Mouse (Mus musculus) small intestine, adult 10 weeks (tissue): ENCODE measurements around the gene Rpl28. TPM values are rescaled to one million over a fixed set of nuclear protein-coding genes. Genes with fewer than 3 reads are reported as not detected.

Source experiments
- polyA plus RNA-seq: library from polyadenylated mRNA; stranded (reverse); fragments of 350-450 nt; fragmentation: Illumina TruSeq; extraction: RNeasy Lipid Tissue Mini Kit (QIAGEN cat#74804); gene quantifications from one replicate; pipeline ENCODE4 v1.2.3, GENCODE M21; 2014; ENCODE audit warnings: low replicate concordance

Rpl28 gene
- 4.2 TPM for polyA plus RNA-seq

DNA sequence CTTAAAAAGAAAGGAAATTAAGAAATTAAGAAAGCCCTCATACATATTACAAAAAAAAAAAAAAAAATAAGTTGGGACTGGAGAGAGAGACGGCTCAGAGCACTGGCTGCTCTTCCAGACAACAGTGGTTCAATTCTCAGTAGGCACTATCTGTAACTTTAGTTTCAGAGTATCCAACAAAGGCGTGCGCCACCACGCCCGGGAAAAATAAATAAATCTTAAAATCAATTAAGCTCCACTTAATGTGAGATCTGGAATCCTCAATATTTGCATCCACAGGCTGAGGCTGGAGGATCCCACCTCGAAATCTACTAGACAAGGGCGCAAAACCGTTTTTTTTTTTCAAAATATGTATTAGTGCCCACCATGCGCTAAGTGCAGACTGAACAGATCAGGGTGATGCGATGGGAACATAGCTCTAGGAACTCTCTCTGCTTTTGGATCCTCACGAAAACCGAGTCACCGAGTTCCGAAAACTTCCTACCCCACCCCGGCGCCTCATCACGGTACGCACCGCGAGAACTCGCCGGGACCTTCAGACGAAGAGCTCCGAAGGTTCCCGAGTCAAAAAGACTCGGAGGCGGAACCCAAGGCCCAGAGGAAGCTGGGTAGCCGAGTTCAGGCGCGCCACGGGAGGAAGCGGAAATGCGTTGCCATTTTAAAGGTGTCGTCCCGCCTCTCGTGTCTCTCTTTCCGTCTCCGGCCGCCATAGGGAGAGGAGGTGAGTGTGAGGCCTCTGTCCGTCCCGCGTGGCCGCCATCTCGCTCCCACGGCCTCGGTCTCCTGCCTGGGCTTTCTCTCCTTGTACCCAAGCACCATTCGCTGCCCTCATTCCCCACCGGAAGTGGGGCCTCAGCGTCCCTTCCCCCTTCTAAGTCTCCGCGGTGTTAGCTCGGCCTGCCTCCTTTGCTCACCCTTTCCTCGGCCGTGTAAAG is at the start of gene Rpl28:
TSS of gene Rpl28 (plus strand) at position 597 of the 935 bp plus-strand sequence.

DNA sequence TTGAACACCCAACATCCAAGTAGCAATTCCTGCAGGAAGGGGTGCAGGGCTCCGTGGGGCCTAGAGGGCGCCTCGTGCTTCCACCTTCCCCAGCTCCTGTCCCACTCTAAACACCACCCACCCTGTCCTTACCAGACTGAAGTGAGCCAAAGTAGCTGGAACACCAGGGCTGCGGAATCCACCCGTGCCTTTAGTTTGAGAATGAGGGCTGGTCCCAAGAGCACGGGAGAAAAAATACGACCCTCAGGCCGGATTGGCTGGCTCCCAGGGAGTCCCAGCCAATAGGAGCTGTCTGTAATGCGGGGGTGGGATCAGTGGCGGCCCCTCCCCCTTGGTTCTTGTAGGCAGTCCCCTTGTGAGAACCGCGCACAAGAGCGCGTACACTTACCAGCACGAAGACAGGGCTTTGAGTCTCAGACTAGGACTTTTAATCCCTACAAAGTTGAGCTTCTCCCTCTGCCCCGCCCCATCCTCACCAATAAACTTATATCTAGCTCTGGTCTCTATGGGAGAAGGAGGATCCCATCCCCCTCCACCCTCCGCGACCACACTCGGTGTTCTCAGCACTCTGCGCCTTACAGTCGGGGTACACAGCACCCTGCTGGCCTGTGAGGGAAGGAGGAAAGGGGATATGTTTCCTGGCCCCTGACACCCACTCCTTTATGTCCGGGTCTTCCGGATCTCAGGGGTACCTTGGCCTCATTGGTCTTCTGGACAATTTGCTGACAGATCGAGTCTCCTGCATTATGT is 39.7 kb upstream of the Rpl28 start, which contains the start of gene Cox6b2:
TSS of gene Cox6b2 (minus strand) at position 274 of the 750 bp plus-strand sequence.

DNA sequence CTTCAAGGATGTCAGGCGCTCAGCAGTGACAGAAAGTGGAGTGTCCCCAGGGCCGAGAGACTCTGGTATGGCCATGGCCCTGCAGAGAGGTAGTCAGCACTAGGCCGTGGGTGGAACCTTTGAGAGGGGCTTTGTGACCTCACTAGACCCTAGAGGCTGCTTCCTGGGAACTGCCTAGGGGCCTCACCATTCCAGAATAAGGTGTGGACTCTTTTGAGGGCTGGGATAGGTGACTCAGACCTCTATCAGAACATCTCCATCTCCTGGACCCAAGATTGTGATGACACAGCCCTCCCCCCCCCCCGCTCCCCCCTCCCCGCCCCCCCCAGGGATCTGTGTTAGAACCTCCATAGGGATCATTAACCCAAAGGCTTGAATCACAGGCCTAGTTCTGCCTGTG is 21.5 kb upstream of the Rpl28 start, which contains the start of gene Fam71e2:
TSS of gene Fam71e2 (minus strand) at position 101 of the 400 bp plus-strand sequence.

DNA sequence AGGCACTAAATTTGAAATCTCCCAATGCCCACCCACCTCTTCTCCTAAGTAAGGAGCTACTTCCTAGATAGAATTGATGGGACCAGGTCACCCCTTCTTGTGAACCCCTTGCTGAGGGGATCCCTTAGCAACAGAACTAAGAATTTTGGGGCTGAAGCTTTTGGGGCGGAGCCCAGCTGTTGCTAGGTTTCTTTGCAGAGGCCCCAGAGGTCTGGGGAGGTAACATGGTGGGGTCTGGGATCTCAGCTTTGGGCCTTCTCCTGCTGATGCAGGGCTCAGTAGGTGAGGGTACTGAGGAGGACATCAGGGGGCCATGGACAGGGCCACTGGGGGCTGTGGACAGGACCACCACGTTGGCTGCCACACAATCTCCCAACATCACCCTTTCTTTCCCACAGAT is 9.9 kb upstream of the Rpl28 start, which contains the start of the genes Il11 and Tmem190:
TSS of gene Il11 (minus strand) at position 101 of the 400 bp plus-strand sequence.
TSS of gene Tmem190 (plus strand) at position 179 of the 400 bp plus-strand sequence.

DNA sequence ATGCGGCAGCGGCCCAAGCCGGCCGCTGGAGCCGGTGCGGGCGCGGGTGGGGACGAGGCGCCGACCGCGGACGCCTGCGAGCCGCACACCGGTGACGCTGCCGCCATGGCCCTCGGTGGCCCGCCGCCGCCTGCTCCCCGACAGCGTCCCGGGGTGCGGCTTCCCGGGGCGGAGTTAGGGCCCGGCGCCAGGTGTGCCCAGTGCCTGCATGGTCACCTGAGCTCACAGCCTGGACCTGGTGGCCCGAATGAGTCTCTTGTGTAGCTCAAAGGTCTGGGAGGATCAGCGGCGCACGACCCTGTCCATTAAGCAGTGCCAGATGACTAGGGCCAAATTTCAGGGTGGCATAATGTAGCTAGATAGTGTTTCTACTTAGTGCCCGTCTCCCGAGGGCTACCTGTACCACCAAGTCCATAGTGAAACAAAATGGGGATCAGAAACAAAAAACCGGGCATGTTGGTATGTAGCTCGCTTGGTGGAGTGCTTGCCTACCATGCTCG is 3.2 kb upstream of the Rpl28 start, which contains the start of gene Tmem238:
TSS of gene Tmem238 (minus strand) at position 221 of the 500 bp plus-strand sequence.

DNA sequence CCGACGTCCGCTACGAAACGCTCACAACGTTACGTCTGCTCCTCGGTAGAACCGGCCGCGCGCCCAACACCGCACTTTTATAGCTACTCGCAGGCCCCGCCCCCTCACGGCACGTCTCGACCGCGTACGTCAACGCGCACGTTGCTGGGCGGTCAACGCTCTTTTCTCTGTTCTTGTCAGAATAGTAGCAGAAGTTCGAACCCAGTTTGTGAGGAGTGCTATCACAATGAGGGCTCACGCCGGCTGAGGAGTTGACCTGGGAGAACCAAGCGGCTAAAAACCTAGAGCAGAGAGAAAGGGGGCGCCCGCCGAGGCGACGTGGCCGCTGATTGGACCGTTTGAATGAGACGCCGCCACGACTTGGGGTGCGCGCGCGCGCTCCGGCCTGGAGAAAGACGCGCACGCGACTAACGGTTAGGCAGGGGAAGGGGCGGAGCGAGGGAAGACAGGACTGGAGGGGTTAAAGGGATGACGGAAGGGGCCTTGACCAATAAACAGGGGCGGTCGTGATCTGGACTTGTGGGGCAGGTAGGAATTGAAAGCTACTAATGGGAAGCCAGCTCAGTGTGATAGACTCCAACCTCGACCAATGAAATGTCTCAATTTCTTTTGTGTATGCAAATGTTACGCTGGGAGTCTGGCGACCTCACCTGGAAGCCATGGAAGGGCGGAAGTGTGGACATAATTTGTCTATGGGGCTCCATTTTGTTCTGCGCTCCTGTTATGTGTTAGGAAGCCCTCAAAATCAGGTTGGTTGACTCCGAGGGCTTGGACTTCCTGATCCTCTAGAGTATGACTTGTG is 19.8 kb downstream of the Rpl28 start, which contains the start of gene Ube2s:
TSS of gene Ube2s (minus strand) at position 288 of the 802 bp plus-strand sequence.

DNA sequence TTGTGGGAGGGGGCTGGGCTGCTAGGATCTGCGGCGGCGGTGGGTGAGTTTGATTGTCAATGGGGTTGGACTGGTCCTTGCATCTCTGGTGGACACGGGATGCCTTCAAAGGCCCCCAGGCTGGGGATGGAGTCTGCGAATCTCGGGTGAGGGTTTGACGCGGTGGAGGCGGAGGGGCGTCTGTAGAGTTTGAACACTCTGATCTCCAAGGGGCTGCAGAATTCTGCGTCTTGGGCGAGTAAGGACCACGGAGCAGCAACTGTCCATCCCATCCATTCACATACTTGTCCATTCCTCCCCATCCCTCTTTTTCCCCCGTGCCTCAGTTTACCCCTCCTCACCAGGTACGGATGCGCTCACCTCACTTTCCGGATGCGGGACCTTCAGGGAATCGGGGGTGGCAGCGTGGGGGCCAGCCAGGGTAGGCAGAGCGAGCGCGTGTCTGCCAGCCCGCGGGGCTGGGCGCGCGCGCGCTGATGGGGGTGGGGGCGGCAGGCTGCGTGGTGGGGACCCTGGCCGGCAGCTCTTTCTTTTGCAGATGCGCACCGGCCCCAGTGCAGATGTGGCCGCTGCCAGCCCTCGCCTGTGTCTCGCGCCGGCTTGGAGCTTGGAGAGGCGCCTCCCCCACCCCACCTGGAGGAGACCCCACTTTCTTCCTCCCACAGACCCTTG is 51.7 kb downstream of the Rpl28 start, which contains the start of gene Shisa7:
TSS of gene Shisa7 (minus strand) at position 452 of the 672 bp plus-strand sequence.

Other genes starting within 250 kb of the Rpl28 start
- 1.1 TPM for gene Syt5, start 245.3 kb upstream of the Rpl28 start, polyA plus RNA-seq
- gene Ptprh, start 188.8 kb upstream of the Rpl28 start, polyA plus RNA-seq, result 19.6 TPM
- 28.1 TPM for gene Tmem86b, start 161.5 kb upstream of the Rpl28 start, polyA plus RNA-seq
- gene Ppp6r1, start 133.9 kb upstream of the Rpl28 start, polyA plus RNA-seq, result 11.5 TPM
- not detected for gene Hspbp1, start 107.8 kb upstream of the Rpl28 start, polyA plus RNA-seq
- not detected for gene Brsk1, start 102.3 kb upstream of the Rpl28 start, polyA plus RNA-seq
- 4.2 TPM for gene Tmem150b, start 67.6 kb upstream of the Rpl28 start, polyA plus RNA-seq
- gene Kmt5c, start 52.8 kb upstream of the Rpl28 start, polyA plus RNA-seq, result 2.5 TPM
- gene Cox6b2, start 39.8 kb upstream of the Rpl28 start, polyA plus RNA-seq, result not detected
- not detected for gene Fam71e2, start 21.6 kb upstream of the Rpl28 start, polyA plus RNA-seq
- not detected for gene Il11, start 10.0 kb upstream of the Rpl28 start, polyA plus RNA-seq
- gene Tmem190, start 9.9 kb upstream of the Rpl28 start, polyA plus RNA-seq, result not detected
- gene Tmem238, start 3.2 kb upstream of the Rpl28 start, polyA plus RNA-seq, result 1.0 TPM
- 2.9 TPM for gene Ube2s, start 19.7 kb downstream of the Rpl28 start, polyA plus RNA-seq
- 0.19 TPM for gene Shisa7, start 51.8 kb downstream of the Rpl28 start, polyA plus RNA-seq
- gene Isoc2b, start 77.4 kb downstream of the Rpl28 start, polyA plus RNA-seq, result 0.97 TPM
- 0.85 TPM for gene Isoc2a, start 84.3 kb downstream of the Rpl28 start, polyA plus RNA-seq
- not detected for gene Gm36210, start 113.6 kb downstream of the Rpl28 start, polyA plus RNA-seq
- gene Zfp628, start 122.3 kb downstream of the Rpl28 start, polyA plus RNA-seq, result not detected
- 0.59 TPM for gene Nat14, start 129.2 kb downstream of the Rpl28 start, polyA plus RNA-seq
- not detected for gene Ssc5d, start 132.9 kb downstream of the Rpl28 start, polyA plus RNA-seq
- gene Sbk2, start 171.5 kb downstream of the Rpl28 start, polyA plus RNA-seq, result not detected
- not detected for gene Sbk3, start 178.3 kb downstream of the Rpl28 start, polyA plus RNA-seq
- gene Zfp579, start 203.3 kb downstream of the Rpl28 start, polyA plus RNA-seq, result 8.2 TPM
- gene Zfp524, start 221.5 kb downstream of the Rpl28 start, polyA plus RNA-seq, result not detected
- gene Fiz1, start 221.8 kb downstream of the Rpl28 start, polyA plus RNA-seq, result 9.3 TPM
- gene Gm44973, start 222.6 kb downstream of the Rpl28 start, polyA plus RNA-seq, result 0.48 TPM
- 3.4 TPM for gene Zfp865, start 227.5 kb downstream of the Rpl28 start, polyA plus RNA-seq
- gene Ccdc106, start 227.7 kb downstream of the Rpl28 start, polyA plus RNA-seq, result not detected
- gene 4632433K11Rik, start 241.2 kb downstream of the Rpl28 start, polyA plus RNA-seq, result 1.6 TPM
- gene Zfp784, start 245.6 kb downstream of the Rpl28 start, polyA plus RNA-seq, result 6.2 TPM